Mouse (Mus musculus): ENCODE data around the gene 2010111I01Rik. TPM values are rescaled to one million over a fixed set of nuclear protein-coding genes. Genes with fewer than 3 reads are reported as not detected.

2010111I01Rik gene
- total RNA-seq, 1 experiment: 58.3 TPM

GRCm38 (mm10) chr13:63112043-63112597 lies 147.4 kb downstream of the 2010111I01Rik start:
- Histone ChIP-seq H3K36me3 (ENCODE audit: control insufficient read depth, insufficient read depth, low read length, poor library complexity, severe bottlenecking) (no peaks in the 10 kb centered on the region), H3K27ac (ENCODE audit: insufficient read depth, low read depth, low read length, poor library complexity, severe bottlenecking) (no peak overlapping the region), H3K9ac (ENCODE audit: insufficient read depth, low read depth, low read length, poor library complexity, severe bottlenecking) (no peak overlapping the region), H3K4me1 (ENCODE audit: control insufficient read depth in 2 of 2, insufficient read depth in 2 of 2, low read length in 2 of 2, poor library complexity in 1 of 2) (peaks cover 0 to 3% of the 10 kb centered on the region in 2 experiments; a peak in 1 of 4 replicates), H3K9me3 (ENCODE audit: control insufficient read depth, insufficient read depth, low read depth, low read length) (no peaks in the 10 kb centered on the region), H3K4me3 (ENCODE audit: insufficient read depth in 1 of 2, low read depth in 1 of 2, low read length in 2 of 2, poor library complexity in 1 of 2, severe bottlenecking in 1 of 2) (no peak overlapping the region)
- in situ Hi-C loops (cut with MboI; ENCODE audit: low sequenced_read_pairs in 2 of 2, unreplicated experiment in 2 of 2): no loop called here
- TF ChIP-seq CHD2 (IDR thresholded peaks at IDR 0.05; ENCODE audit: low read depth, low read length) (no peak), ZNF384 (IDR thresholded peaks at IDR 0.05; ENCODE audit: low read depth, low read length) (no peak), HCFC1 (IDR thresholded peaks at IDR 0.05; ENCODE audit: borderline replicate concordance, insufficient read depth, low read length) (no peak), ZC3H11A (IDR thresholded peaks at IDR 0.05; ENCODE audit: borderline replicate concordance, low read depth, low read length) (no peak), MAFK (IDR thresholded peaks at IDR 0.05; ENCODE audit: insufficient read depth, low read depth, low read length) (no peak)
- DNase-seq (ENCODE audit: low read depth, low spot score): no peak

DNA sequence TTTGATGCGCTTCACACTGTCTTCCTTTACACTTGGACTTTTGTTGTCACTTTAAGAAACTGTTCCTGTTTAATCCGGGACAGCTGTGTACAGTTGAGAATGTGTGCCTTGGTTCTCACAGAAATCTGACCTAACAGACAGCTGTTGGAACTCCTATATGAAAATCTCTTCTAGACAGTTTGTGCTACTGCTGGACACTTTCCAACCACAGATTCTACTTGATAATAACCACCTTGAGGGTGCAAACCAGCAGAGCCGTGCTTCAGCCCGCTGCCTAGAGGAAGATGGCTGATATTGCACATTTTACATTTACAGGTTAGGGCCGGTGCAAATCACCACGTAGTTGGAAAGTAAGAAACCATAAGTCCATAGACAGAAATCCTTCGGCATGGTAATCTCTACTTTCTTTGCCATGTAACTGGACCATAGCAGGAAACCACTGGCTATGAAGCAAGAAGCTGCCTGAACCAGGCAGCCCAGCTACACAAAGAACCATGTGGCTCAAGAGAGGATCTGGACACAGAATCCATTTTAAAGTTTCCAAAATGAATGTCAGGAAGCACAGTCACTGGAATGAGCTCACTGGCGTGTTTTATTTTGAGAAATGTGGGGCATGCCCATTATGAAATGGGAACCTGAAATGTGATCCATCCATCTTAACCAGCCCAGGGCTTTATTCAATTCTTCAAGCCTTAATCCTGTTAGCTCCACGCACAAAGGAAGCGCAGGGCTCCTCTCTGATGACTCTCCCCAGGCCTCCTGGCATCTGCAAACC lies 148.1 kb downstream of the 2010111I01Rik start:
- no peaks in the 10 kb centered on the region for H3K9me3 ChIP-seq (ENCODE audit: control insufficient read depth, insufficient read depth, low read depth, low read length)
- peaks cover 0 to 3% of the 10 kb centered on the region in 2 experiments; a peak in 1 of 4 replicates for H3K4me1 ChIP-seq (ENCODE audit: control insufficient read depth in 2 of 2, insufficient read depth in 2 of 2, low read length in 2 of 2, poor library complexity in 1 of 2)
- no peak overlapping the region for H3K4me3 ChIP-seq (ENCODE audit: insufficient read depth in 1 of 2, low read depth in 1 of 2, low read length in 2 of 2, poor library complexity in 1 of 2, severe bottlenecking in 1 of 2)
- H3K36me3 ChIP-seq (ENCODE audit: control insufficient read depth, insufficient read depth, low read length, poor library complexity, severe bottlenecking): no peaks in the 10 kb centered on the region
- DNase-seq (ENCODE audit: low read depth, low spot score): no peak
- in situ Hi-C loops (cut with MboI; ENCODE audit: low sequenced_read_pairs in 2 of 2, unreplicated experiment in 2 of 2): no loop called here
- H3K9ac ChIP-seq (ENCODE audit: insufficient read depth, low read depth, low read length, poor library complexity, severe bottlenecking): no peak overlapping the region
- TF ChIP-seq MAFK (IDR thresholded peaks at IDR 0.05; ENCODE audit: insufficient read depth, low read depth, low read length) (no peak), CHD2 (IDR thresholded peaks at IDR 0.05; ENCODE audit: low read depth, low read length) (no peak), ZC3H11A (IDR thresholded peaks at IDR 0.05; ENCODE audit: borderline replicate concordance, low read depth, low read length) (no peak), HCFC1 (IDR thresholded peaks at IDR 0.05; ENCODE audit: borderline replicate concordance, insufficient read depth, low read length) (no peak), ZNF384 (IDR thresholded peaks at IDR 0.05; ENCODE audit: low read depth, low read length) (no peak)
- H3K27ac ChIP-seq (ENCODE audit: insufficient read depth, low read depth, low read length, poor library complexity, severe bottlenecking): no peak overlapping the region

GRCm38 (mm10) chr13:63113881-63114301 lies 149.2 kb downstream of the 2010111I01Rik start:
- H3K4me3 ChIP-seq (ENCODE audit: insufficient read depth in 1 of 2, low read depth in 1 of 2, low read length in 2 of 2, poor library complexity in 1 of 2, severe bottlenecking in 1 of 2): no peak overlapping the region
- H3K36me3 ChIP-seq (ENCODE audit: control insufficient read depth, insufficient read depth, low read length, poor library complexity, severe bottlenecking): no peaks in the 10 kb centered on the region
- in situ Hi-C loops (cut with MboI; ENCODE audit: low sequenced_read_pairs in 2 of 2, unreplicated experiment in 2 of 2): no loop called here
- peaks cover 0 to 3% of the 10 kb centered on the region in 2 experiments; a peak in 1 of 4 replicates for H3K4me1 ChIP-seq (ENCODE audit: control insufficient read depth in 2 of 2, insufficient read depth in 2 of 2, low read length in 2 of 2, poor library complexity in 1 of 2)
- H3K9ac ChIP-seq (ENCODE audit: insufficient read depth, low read depth, low read length, poor library complexity, severe bottlenecking): no peak overlapping the region
- H3K9me3 ChIP-seq (ENCODE audit: control insufficient read depth, insufficient read depth, low read depth, low read length): no peaks in the 10 kb centered on the region
- no peak overlapping the region for H3K27ac ChIP-seq (ENCODE audit: insufficient read depth, low read depth, low read length, poor library complexity, severe bottlenecking)
- TF ChIP-seq ZNF384 (IDR thresholded peaks at IDR 0.05; ENCODE audit: low read depth, low read length): no peak
- no peak for TF ChIP-seq HCFC1 (IDR thresholded peaks at IDR 0.05; ENCODE audit: borderline replicate concordance, insufficient read depth, low read length)
- no peak for TF ChIP-seq CHD2 (IDR thresholded peaks at IDR 0.05; ENCODE audit: low read depth, low read length)
- no peak for DNase-seq (ENCODE audit: low read depth, low spot score)

DNA sequence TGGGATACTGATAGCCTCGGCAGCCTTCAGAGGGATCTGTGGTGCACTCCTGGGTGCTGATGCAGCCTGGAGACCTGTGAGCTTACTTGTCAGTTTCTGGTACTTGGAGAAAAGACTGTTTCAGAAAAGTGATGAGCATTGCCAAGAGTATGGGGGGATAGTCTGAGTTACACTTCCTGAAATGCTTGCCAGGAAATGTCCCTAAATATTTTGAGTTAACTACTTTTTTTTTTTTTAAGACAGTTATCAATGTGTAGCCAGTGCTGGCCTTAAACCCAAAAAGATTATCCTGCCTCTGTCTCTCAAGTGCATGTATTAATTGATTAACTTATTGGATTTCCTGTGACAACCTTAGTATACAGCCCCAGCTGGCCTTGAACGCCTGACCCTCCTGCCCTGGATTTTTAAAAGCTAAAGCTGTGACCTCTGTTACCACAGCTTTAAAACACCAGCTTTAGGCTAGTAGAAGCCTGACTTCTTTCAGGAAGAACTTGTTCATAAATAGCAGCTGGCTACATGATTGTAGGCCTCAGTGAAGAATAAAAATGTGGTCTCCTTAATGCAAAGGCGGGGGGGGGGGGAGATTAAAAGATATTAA lies 150.6 kb downstream of the 2010111I01Rik start:
- DNase-seq (ENCODE audit: low read depth, low spot score): no peak
- Histone ChIP-seq H3K4me1 (ENCODE audit: control insufficient read depth in 2 of 2, insufficient read depth in 2 of 2, low read length in 2 of 2, poor library complexity in 1 of 2) (no peaks in the 10 kb centered on the region), H3K4me3 (ENCODE audit: insufficient read depth in 1 of 2, low read depth in 1 of 2, low read length in 2 of 2, poor library complexity in 1 of 2, severe bottlenecking in 1 of 2) (no peak overlapping the region), H3K27ac (ENCODE audit: insufficient read depth, low read depth, low read length, poor library complexity, severe bottlenecking) (no peak overlapping the region), H3K9me3 (ENCODE audit: control insufficient read depth, insufficient read depth, low read depth, low read length) (no peaks in the 10 kb centered on the region), H3K36me3 (ENCODE audit: control insufficient read depth, insufficient read depth, low read length, poor library complexity, severe bottlenecking) (no peaks in the 10 kb centered on the region), H3K9ac (ENCODE audit: insufficient read depth, low read depth, low read length, poor library complexity, severe bottlenecking) (no peak overlapping the region)
- in situ Hi-C loops (cut with MboI; ENCODE audit: low sequenced_read_pairs in 2 of 2, unreplicated experiment in 2 of 2): no loop called here
- no peak for TF ChIP-seq HCFC1 (IDR thresholded peaks at IDR 0.05; ENCODE audit: borderline replicate concordance, insufficient read depth, low read length)
- no peak for TF ChIP-seq CHD2 (IDR thresholded peaks at IDR 0.05; ENCODE audit: low read depth, low read length)
- TF ChIP-seq ZC3H11A (IDR thresholded peaks at IDR 0.05; ENCODE audit: borderline replicate concordance, low read depth, low read length): no peak
- TF ChIP-seq MAFK (IDR thresholded peaks at IDR 0.05; ENCODE audit: insufficient read depth, low read depth, low read length): no peak
- TF ChIP-seq ZNF384 (IDR thresholded peaks at IDR 0.05; ENCODE audit: low read depth, low read length): no peak
